Mouse (Mus musculus) cortical plate, adult 2 months (tissue): ENCODE measurements around the gene Dchs1.

Experiments
- CTCF ChIP-seq: fragments of 200-500 bp; IDR thresholded peaks from 2 replicates; pipeline ENCODE4 v1.5.1; 2011; ENCODE audit warnings: mild to moderate bottlenecking, control low read depth, low read length; ENCODE audit not compliant: insufficient read depth; ENCODE audit errors: extremely low read depth
- POLR2A ChIP-seq: fragments of 200-500 bp; IDR thresholded peaks from 2 replicates; pipeline ENCODE4 v1.6.1; 2011; ENCODE audit warnings: mild to moderate bottlenecking, low read length, control low read depth; ENCODE audit not compliant: insufficient read depth; ENCODE audit errors: extremely low read depth

- TF ChIP-seq POLR2A (no peak), CTCF (no peak)
Measured at GRCm38 (mm10) chr7:105747776-105748175, 39.7 kb downstream of the Dchs1 start.
